Mouse (Mus musculus) lung, postnatal 0 days (tissue): ENCODE results near the gene Lcn10.

ENCODE experiments used
- CTCF ChIP-seq: IDR thresholded peaks from 2 replicates; pipeline ENCODE4 v1.5.1; 2016; ENCODE audit warnings: antibody characterized with exemption, mild to moderate bottlenecking
- EP300 ChIP-seq: IDR thresholded peaks from 2 replicates; pipeline ENCODE4 v1.6.1; 2016; ENCODE audit warnings: antibody characterized with exemption, mild to moderate bottlenecking, control low read depth

- TF ChIP-seq EP300, result no peak
- TF ChIP-seq CTCF, result no peak
Observed at GRCm38 (mm10) chr2:25717222-25717621, 34.7 kb downstream of the Lcn10 start.
